Mouse (Mus musculus): ENCODE measurements around the gene Gramd1c. TPM values are rescaled to one million over a fixed set of nuclear protein-coding genes. Genes with fewer than 3 reads are reported as not detected.

The Gramd1c gene
- polyA plus RNA-seq, 1 experiment: 0.06 TPM

- no peaks in the 10 kb centered on the region for H3K36me3 ChIP-seq (ENCODE audit: control insufficient read depth, insufficient read depth)
- no peak overlapping the region for H3ac ChIP-seq (ENCODE audit: control insufficient read depth, insufficient read length, low read depth)
- no peaks in the 10 kb centered on the region for H3K79me2 ChIP-seq (ENCODE audit: control insufficient read depth, insufficient read depth)
- TF ChIP-seq MYOG (IDR thresholded peaks at IDR 0.05; ENCODE audit: control insufficient read depth, extremely low read depth, insufficient read length) (no peak), FOSL1 (IDR thresholded peaks at IDR 0.05; ENCODE audit: insufficient read depth, low read length, poor library complexity, severe bottlenecking) (no peak), USF1 (IDR thresholded peaks at IDR 0.05; ENCODE audit: low read depth) (no peak), CEBPB (IDR thresholded peaks at IDR 0.05; ENCODE audit: low read depth) (no peak), CTCF (IDR thresholded peaks at IDR 0.05; ENCODE audit: control insufficient read depth, insufficient read depth, insufficient read length) (no peak), MYOD1 (IDR thresholded peaks at IDR 0.05; ENCODE audit: control insufficient read depth, insufficient read length, low read depth) (no peak), MAX (IDR thresholded peaks at IDR 0.05) (no peak)
- H3K4me3 ChIP-seq (ENCODE audit: insufficient read depth, poor library complexity, severe bottlenecking): no peak overlapping the region
- H3K27me3 ChIP-seq (ENCODE audit: control insufficient read depth, insufficient read depth, insufficient read length): no peaks in the 10 kb centered on the region
- H3K79me3 ChIP-seq (ENCODE audit: low read depth): no peaks in the 10 kb centered on the region
Observed at GRCm38 (mm10) chr16:43934856-43935255, 128.3 kb downstream of the Gramd1c start.

GRCm38 (mm10) chr16:43933041-43933440, 130.1 kb downstream of the Gramd1c start:
- Histone ChIP-seq H3K36me3 (ENCODE audit: control insufficient read depth, insufficient read depth) (no peaks in the 10 kb centered on the region), H3K27me3 (ENCODE audit: control insufficient read depth, insufficient read depth, insufficient read length) (no peaks in the 10 kb centered on the region), H3K79me3 (ENCODE audit: low read depth) (no peaks in the 10 kb centered on the region), H3K79me2 (ENCODE audit: control insufficient read depth, insufficient read depth) (no peaks in the 10 kb centered on the region), H3ac (ENCODE audit: control insufficient read depth, insufficient read length, low read depth) (no peak overlapping the region), H3K4me3 (ENCODE audit: insufficient read depth, poor library complexity, severe bottlenecking) (no peak overlapping the region)
- no peak for TF ChIP-seq MAX (IDR thresholded peaks at IDR 0.05)
- TF ChIP-seq USF1 (IDR thresholded peaks at IDR 0.05; ENCODE audit: low read depth): no peak
- no peak for TF ChIP-seq CTCF (IDR thresholded peaks at IDR 0.05; ENCODE audit: control insufficient read depth, insufficient read depth, insufficient read length)
- no peak for TF ChIP-seq MYOG (IDR thresholded peaks at IDR 0.05; ENCODE audit: control insufficient read depth, extremely low read depth, insufficient read length)
- TF ChIP-seq CEBPB (IDR thresholded peaks at IDR 0.05; ENCODE audit: low read depth): no peak
- no peak for TF ChIP-seq FOSL1 (IDR thresholded peaks at IDR 0.05; ENCODE audit: insufficient read depth, low read length, poor library complexity, severe bottlenecking)
- TF ChIP-seq MYOD1 (IDR thresholded peaks at IDR 0.05; ENCODE audit: control insufficient read depth, insufficient read length, low read depth): no peak

- TF ChIP-seq MYOD1 (IDR thresholded peaks at IDR 0.05; ENCODE audit: control insufficient read depth, insufficient read length, low read depth) (no peak), FOSL1 (IDR thresholded peaks at IDR 0.05; ENCODE audit: insufficient read depth, low read length, poor library complexity, severe bottlenecking) (no peak), MYOG (IDR thresholded peaks at IDR 0.05; ENCODE audit: control insufficient read depth, extremely low read depth, insufficient read length) (no peak), CTCF (IDR thresholded peaks at IDR 0.05; ENCODE audit: control insufficient read depth, insufficient read depth, insufficient read length) (no peak), CEBPB (IDR thresholded peaks at IDR 0.05; ENCODE audit: low read depth) (no peak), USF1 (IDR thresholded peaks at IDR 0.05; ENCODE audit: low read depth) (no peak), MAX (IDR thresholded peaks at IDR 0.05) (no peak)
- Histone ChIP-seq H3K4me3 (ENCODE audit: insufficient read depth, poor library complexity, severe bottlenecking) (no peak overlapping the region), H3K36me3 (ENCODE audit: control insufficient read depth, insufficient read depth) (no peaks in the 10 kb centered on the region), H3K27me3 (ENCODE audit: control insufficient read depth, insufficient read depth, insufficient read length) (no peaks in the 10 kb centered on the region), H3ac (ENCODE audit: control insufficient read depth, insufficient read length, low read depth) (no peak overlapping the region), H3K79me3 (ENCODE audit: low read depth) (no peaks in the 10 kb centered on the region), H3K79me2 (ENCODE audit: control insufficient read depth, insufficient read depth) (no peaks in the 10 kb centered on the region)
Observed at GRCm38 (mm10) chr16:43932319-43932718, 130.8 kb downstream of the Gramd1c start.

GRCm38 (mm10) chr16:43931502-43931901, 131.6 kb downstream of the Gramd1c start:
- H3K79me3 ChIP-seq (ENCODE audit: low read depth): no peaks in the 10 kb centered on the region
- no peaks in the 10 kb centered on the region for H3K79me2 ChIP-seq (ENCODE audit: control insufficient read depth, insufficient read depth)
- H3ac ChIP-seq (ENCODE audit: control insufficient read depth, insufficient read length, low read depth): no peak overlapping the region
- TF ChIP-seq USF1 (IDR thresholded peaks at IDR 0.05; ENCODE audit: low read depth) (no peak), MYOG (IDR thresholded peaks at IDR 0.05; ENCODE audit: control insufficient read depth, extremely low read depth, insufficient read length) (no peak), CEBPB (IDR thresholded peaks at IDR 0.05; ENCODE audit: low read depth) (no peak), FOSL1 (IDR thresholded peaks at IDR 0.05; ENCODE audit: insufficient read depth, low read length, poor library complexity, severe bottlenecking) (no peak), MYOD1 (IDR thresholded peaks at IDR 0.05; ENCODE audit: control insufficient read depth, insufficient read length, low read depth) (no peak), MAX (IDR thresholded peaks at IDR 0.05) (no peak), CTCF (IDR thresholded peaks at IDR 0.05; ENCODE audit: control insufficient read depth, insufficient read depth, insufficient read length) (no peak)
- no peak overlapping the region for H3K4me3 ChIP-seq (ENCODE audit: insufficient read depth, poor library complexity, severe bottlenecking)
- H3K27me3 ChIP-seq (ENCODE audit: control insufficient read depth, insufficient read depth, insufficient read length): no peaks in the 10 kb centered on the region
- H3K36me3 ChIP-seq (ENCODE audit: control insufficient read depth, insufficient read depth): no peaks in the 10 kb centered on the region

GRCm38 (mm10) chr16:43930577-43930976, 132.6 kb downstream of the Gramd1c start:
- H3K27me3 ChIP-seq (ENCODE audit: control insufficient read depth, insufficient read depth, insufficient read length): no peaks in the 10 kb centered on the region
- H3ac ChIP-seq (ENCODE audit: control insufficient read depth, insufficient read length, low read depth): no peak overlapping the region
- TF ChIP-seq MYOG (IDR thresholded peaks at IDR 0.05; ENCODE audit: control insufficient read depth, extremely low read depth, insufficient read length): no peak
- no peak for TF ChIP-seq FOSL1 (IDR thresholded peaks at IDR 0.05; ENCODE audit: insufficient read depth, low read length, poor library complexity, severe bottlenecking)
- TF ChIP-seq MAX (IDR thresholded peaks at IDR 0.05): no peak
- TF ChIP-seq CTCF (IDR thresholded peaks at IDR 0.05; ENCODE audit: control insufficient read depth, insufficient read depth, insufficient read length): no peak
- no peak for TF ChIP-seq CEBPB (IDR thresholded peaks at IDR 0.05; ENCODE audit: low read depth)
- no peak for TF ChIP-seq USF1 (IDR thresholded peaks at IDR 0.05; ENCODE audit: low read depth)
- TF ChIP-seq MYOD1 (IDR thresholded peaks at IDR 0.05; ENCODE audit: control insufficient read depth, insufficient read length, low read depth): no peak
- H3K79me2 ChIP-seq (ENCODE audit: control insufficient read depth, insufficient read depth): no peaks in the 10 kb centered on the region
- H3K36me3 ChIP-seq (ENCODE audit: control insufficient read depth, insufficient read depth): no peaks in the 10 kb centered on the region
- no peaks in the 10 kb centered on the region for H3K79me3 ChIP-seq (ENCODE audit: low read depth)
- H3K4me3 ChIP-seq (ENCODE audit: insufficient read depth, poor library complexity, severe bottlenecking): no peak overlapping the region

Small RNA genes within 50 kb of the gene (microRNA-seq; reads per million reads assigned to microRNA genes)
- not detected for gene Mir3470b (ENCODE audit: borderline microRNAs expressed)

Other genes with a start within 250 kb of the Gramd1c start
- 0.98 TPM for gene Ccdc191, start 173.5 kb downstream of the Gramd1c start, polyA plus RNA-seq (2012; fragmentation: generic; extraction: Trizol)
- 20.4 TPM for gene Qtrt2, start 136.5 kb downstream of the Gramd1c start, polyA plus RNA-seq (2012; fragmentation: generic; extraction: Trizol)
- gene Zdhhc23, start 83.6 kb downstream of the Gramd1c start, polyA plus RNA-seq (2012; fragmentation: generic; extraction: Trizol): 0.02 TPM
- 29.1 TPM for gene Atp6v1a, start 76.4 kb upstream of the Gramd1c start, polyA plus RNA-seq (2012; fragmentation: generic; extraction: Trizol)
- 34.8 TPM for gene Naa50, start 76.5 kb upstream of the Gramd1c start, polyA plus RNA-seq (2012; fragmentation: generic; extraction: Trizol)
- 2.2 TPM for gene Usf3, start 109.9 kb upstream of the Gramd1c start, polyA plus RNA-seq (2012; fragmentation: generic; extraction: Trizol)

Data from C2C12 (cell line).